Mouse (Mus musculus): Measurements from ENCODE around the gene Dtx3.

Dtx3 gene

DNA sequence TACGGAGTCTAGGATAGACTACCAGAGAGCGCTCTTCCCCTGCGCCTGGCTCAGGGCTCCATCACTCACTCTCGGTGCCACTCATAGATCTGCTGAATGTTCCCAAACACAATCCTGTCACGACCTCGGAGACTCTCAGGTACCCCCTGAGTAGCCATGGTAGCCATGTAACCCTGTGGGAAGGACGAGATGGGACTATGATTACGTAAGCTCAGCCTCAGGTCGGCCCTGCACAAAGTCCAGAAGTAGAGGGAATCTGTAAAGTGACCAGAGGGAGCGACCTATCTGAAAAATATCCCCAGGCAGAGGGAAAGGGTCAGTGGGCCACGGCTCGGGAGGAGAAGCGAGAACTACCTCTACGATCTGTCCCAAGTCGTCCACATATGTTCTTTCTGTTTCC is 10.0 kb downstream of the Dtx3 start:
- DNase-seq (ENCODE audit: low spot score), result no peak

DNA sequence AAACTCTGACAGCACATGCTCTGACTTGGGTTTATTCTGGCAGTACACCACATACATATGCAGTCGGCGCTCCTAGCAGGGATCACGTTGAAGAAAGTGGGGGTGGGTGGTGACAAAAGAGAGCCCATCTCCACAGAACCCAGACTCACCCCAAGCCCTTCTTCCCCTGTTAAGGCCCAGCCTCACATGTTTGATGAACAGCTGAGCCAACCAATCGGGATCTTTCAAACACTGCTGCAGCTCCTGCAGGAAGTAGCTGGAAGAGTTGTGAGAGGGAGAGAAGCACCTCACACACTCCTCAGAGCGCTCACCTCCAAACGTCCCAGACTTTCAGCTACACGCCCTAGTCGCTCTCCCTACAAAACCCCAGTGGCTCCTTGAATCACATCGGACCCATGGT is 10.4 kb downstream of the Dtx3 start:
- no peak for DNase-seq (ENCODE audit: low spot score)

DNA sequence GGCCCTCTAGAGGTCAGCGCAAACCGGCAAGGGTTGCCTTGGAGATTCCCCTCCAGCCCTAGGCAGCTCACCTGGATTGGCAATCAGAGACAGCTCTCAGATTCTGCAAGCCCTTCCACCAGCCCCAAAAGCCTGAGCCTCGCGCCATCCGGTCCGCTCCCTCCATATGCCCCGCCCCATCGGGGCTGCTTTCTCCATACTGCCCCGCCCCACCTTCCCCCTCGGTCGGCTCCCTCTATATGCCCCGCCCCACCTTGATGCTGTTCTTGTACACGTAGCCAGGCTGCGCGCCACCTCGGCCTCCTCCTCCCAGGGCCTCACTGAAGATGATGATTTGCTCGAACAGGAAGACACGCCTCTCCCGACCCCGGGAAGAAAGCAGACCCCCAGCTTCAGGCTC is 11.8 kb downstream of the Dtx3 start:
- peak; percentile 14 for DNase-seq (ENCODE audit: low spot score)

DNA sequence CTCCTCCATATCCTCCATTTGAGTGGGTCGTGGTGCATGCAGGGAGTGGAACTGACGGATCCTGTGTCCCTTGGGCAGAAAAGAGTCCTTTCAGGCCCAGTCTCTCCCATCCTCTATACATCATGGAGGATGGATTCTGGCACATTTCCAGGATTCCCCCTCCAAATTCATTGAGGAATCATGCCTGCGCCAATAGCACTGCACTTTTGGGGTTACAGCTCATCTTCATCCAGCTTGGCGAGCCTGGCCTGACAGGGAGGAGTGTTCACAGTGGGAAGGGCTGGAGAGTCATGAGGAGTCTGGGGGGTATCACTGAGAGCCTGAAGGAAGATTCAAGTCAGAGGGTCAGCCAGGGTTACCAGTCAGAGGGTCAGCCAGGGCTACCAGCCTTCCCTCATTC is 12.9 kb downstream of the Dtx3 start:
- DNase-seq (ENCODE audit: low spot score), result no peak

DNA sequence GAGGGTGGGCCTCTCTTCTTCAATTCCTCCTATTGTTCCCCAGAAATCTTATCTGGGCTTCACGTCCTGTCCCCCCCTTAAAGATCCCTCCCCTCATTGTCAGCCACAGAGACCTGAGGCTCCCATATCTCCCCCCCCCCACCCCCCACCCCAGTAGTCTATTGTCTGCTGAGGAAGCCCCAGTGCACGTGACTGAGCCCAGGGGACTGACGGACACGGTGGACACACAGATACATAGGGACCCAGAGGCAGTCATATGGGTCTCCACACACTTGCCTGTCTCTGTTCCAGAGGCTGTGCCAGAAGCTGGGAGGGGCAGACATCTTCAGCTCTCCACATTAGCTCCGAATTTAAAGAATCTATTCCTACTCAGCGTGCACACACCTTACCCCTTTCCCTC is 14.0 kb downstream of the Dtx3 start:
- no peak for DNase-seq (ENCODE audit: low spot score)

DNA sequence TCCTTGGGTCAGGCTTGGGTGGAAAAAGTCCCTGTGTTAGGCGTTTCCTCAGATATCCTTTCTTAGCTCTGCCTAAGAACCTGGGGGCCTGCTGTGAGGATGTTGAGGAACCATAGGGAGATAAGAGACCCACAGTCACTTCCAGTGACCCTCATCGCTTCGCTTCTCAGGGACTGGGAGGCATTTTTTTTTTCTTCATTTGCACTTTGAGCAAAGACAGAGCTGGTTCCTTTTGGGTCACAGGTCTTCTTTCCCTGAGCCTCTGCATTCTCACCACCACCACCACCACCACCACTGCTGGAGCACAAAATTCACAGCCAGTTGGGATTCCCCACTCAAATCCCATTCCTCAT is 14.9 kb downstream of the Dtx3 start:
- DNase-seq (ENCODE audit: low spot score), result no peak

DNA sequence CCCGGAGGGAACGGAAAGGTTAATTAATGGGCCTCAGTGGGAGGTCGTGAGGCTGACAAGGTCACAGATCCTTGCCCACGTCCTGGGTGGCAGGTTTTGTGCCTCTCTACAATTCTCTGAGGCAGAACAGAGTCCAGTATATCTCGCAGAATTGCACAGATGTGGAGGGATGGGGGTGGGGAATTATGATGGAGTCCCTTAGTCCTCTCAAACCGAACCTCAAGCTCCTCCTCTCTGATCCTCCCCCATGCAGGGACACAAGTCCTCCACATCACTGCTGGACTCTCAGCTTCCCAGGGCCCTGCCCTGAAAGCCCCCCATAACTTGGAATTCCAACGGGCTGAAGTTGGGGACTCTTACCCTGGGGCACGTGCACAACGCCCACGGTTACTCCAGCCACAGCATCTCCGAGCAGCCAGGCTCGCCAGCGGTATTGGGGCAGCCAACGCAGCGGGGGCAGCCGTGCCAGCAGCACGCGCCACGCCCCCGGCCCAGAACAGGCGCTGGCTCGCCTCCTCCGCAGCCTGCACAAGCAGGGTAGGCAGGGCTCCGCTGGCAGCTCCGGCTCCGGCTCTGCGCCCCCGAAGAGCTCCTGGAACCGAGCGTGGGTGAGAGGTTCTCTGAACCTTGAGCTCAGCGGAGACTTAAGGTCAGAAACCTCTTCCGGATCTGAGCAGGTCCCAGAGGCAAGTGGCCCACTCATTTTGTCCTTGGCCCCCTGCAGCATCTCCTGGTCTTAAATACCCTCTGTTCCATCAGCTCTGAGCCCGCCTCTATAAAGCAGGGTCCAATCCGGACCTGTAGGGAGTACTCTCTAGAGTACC is 15.4 kb downstream of the Dtx3 start, which contains the start of gene Slc26a10:
Gene Slc26a10, minus strand, starts transcription at position 775 of the 824 bp plus-strand sequence.
- peak; percentile 9 for DNase-seq (ENCODE audit: low spot score)

DNA sequence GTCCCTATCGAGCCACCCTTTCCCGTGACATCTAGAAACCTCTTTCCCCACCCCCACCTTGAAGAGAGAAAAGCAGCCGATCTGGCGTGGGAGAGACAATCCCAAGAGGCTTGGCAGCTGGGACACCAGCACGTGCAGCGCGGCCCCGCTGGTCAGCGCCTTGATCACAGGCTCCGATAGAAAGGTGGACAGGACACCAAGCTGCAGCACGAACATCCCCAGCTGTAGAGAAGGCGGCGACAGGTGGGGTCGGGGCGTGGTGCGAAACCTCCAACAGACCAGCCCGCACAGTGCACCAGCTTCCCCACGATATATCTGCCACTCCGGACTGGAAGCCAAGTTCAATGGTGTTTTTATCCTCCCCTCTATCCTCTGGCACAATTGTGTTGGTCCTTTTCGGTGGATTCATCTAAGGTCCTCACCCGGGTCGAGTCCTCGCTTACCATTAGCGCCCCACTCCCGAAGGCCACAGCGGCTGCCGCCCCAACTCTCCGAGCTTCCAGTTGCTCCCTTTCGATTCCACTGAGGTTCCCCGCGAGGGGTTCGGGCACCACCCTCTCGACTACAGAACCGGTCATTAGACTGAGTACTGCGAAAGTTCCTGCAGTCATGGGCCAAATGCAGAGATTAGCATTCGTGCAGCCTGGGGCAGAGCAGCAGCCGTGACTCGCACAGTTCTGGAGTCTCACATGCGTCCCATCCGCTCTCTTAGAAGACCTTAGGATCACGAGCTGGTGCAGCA is 17.1 kb downstream of the Dtx3 start:
- DNase-seq (ENCODE audit: low spot score), result peak; percentile 16

DNA sequence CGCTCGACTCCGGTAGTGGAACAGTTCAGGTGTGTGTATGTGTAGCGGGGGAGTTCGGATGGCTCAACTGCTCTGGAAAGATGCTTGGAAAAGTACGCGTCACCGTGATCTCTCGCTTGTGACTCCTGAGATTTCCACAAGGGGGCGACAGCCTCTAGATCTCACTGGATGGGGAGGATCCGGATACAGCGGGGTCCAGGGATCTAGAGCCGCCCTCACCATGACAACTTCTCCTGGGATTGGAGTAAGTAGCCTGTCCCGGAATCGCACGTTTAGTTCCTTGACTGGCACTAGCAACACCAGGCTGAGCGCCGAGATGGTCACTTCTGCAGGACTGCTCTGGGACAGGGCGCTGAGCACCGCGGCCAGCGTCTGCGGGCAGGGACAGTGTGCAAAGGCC is 17.8 kb downstream of the Dtx3 start:
- peak; percentile 62 for DNase-seq (ENCODE audit: low spot score)

DNA sequence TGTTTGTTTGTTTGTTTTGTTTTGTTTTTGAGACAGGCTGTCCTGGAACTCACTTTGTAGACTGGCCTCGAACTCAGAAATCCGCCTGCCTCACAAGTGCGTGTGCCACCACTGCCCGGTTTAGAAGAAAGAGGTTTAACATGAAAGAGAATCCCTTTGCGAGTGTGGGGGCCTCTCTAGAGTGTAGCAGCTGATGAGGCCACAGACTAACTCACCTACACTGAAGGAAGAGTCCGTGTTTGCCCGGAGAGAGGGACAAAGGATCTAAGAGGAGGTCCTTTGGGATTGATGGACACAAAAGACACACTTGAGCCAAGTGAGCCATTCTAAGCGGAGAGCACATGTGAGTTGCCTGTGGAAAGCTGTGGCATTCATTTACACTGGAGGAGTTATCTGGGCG is 18.3 kb downstream of the Dtx3 start:
- no peak for DNase-seq (ENCODE audit: low spot score)

DNA sequence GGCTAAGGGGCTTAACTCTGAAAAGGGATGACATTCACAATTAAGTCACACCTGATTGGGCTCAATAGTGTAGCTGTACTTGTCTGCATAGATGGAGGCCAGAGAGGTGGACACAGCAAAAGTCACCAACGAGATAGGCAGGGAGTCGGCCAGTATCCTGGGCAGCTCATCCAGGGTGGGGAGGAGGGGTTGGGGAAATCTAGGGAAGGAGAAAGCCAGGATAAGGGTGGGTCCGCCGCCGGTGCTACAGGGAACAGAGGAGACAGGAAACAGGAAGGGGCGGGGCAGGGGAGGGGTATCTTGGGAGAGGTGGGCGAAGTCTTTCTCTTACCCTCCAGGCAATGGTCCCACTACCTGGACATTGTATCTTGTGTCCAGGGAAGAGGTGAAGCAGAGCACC is 18.8 kb downstream of the Dtx3 start:
- no peak for DNase-seq (ENCODE audit: low spot score)

DNA sequence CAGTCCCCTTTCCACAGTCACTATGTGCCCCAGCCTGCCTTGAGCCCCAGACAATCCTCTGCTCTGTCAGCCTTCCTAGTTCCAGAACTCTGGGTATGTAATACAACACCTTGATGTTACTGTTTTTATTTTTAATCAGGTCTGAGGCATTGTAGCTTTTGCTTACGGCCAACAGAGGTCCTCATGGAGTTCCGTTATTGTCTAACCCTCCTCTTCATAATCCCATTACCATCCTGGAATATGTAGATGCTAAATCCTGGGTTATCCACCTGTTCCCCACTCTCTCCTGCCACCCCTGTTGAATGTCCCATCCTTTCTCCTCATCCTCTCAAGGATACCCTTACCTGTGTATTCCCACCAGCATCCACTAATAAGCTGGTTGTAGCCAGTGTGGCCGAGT is 19.3 kb downstream of the Dtx3 start:
- DNase-seq (ENCODE audit: low spot score), result no peak

DNA sequence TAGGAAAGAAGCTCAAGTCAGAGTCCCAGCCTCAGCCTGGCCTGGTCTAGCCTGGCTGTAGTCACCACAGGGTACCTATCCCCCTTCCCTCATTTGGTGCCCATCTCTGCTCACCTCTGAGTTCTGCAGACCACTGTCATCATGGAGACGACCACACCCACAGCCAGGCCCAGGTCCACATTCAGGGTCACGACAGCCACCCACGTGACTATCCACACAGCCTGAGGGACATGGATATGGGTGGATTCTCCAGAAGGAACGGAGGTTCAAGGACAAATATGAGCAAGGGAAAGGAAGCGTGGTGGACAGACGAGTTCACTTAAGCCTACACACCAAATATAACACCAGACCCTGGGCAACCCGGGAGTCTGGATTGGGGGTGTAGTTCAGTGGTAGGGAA is 21.4 kb downstream of the Dtx3 start:
- DNase-seq (ENCODE audit: low spot score), result no peak

DNA sequence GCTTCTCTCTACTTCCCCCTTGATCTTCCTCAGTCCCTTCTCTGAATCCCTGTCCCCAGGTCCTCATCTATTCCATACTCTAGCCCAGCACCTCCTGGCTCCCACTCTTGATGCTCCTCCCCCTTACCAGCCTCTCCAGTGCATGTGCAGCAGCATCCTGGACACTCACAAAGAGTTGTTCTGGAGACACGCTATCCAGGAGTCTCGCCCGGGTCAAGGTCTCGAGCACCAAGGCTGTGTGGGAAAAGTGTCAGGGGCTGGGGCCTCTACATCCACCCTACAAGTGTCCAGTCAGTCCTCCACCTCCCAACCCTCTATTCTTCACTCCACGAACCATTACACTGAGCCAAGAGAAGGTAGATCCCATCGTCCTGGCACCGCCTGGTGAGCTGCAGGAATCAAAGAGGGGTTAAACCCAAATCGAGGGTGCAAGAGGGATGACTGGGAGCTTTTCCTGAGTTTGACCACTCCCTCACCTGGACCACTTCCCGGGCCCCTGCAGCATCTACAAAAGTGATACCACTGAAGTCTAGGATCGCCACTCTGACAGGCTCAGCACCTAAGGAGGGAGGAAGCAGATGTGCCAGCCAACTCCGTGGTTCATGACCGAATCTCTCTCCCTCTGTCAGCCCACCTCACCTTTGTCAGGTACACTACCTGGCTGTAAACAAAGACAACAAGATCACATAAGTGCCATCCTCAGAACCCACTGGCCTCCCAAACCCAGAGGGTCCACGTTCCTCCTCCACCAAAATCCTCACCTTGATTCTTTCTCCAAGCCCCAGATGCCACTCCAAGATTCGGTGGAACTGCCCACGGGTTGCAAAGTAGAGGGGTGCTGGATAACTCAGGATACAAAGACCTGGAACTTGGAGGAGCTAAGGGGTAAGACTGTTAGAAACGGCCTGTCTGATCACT is 22.1 kb downstream of the Dtx3 start:
- no peak for DNase-seq (ENCODE audit: low spot score)

DNA sequence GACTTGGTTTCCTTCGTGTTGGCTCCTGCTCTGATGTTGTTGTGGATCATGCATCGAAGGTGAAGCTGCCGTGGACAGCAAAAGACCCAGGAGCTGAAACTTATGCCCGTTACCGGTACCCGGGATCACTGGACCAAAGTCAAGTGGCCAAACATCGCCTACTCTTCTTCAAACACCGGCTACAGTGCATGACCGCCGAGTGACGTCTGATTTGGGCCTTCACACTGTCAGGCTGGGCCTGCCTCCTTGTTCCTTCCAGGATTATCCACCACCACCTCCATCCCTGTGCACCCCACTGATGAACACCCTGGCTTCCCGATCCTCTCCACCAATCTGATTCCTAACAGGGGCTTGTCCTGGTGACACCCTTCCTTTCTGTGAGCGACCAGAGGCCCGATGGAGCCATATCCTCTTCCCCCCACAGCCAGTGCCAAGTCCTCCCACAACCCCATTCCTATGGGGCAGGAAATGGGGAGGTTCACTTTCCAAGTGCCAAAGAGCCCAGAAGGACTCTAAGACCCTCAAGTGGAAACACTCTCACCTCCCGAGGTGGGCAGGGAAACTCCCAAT is 23.8 kb downstream of the Dtx3 start:
- peak; percentile 7 for DNase-seq (ENCODE audit: low spot score)

DNA sequence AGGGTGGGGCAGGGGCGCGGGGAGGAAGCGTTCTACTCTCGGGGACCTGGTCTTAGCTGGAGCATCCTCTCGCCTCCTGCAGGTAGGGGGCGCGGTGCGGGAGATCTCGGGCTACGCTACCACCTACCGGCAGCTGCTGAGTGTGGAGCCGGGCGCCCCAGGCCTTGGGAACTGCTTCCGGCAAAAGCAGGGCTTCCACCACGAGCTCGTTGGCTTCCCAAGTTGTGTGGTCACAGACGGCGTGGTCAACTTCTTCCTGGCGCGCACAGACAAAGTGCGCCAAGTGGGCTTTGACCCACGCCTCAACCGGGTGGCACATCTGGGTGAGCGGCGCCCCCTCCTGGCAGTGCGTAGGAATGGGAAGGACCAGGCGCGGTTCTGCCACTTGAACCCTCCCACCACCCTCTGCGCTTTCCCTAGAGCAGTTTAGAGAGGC is 24.7 kb downstream of the Dtx3 start:
- peak; percentile 80 for DNase-seq (ENCODE audit: low spot score)

DNA sequence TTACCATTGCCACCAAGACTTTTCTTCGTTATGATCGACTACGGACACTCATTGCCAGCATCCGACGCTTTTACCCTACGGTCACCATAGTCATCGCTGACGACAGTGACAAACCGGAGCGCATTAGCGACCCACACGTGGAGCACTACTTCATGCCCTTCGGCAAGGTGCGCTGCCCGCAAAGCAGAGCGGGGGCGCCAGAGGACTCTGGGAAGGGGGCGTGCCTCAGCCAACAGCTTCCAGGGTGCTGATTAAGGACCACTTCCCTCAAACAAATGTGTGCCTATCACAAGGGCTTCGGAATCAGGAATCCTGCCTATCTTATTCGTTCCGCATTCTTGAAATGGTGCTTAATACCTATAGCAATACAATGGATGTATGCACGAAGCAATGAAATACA is 25.5 kb downstream of the Dtx3 start:
- DNase-seq (ENCODE audit: low spot score), result peak; percentile 43

DNA sequence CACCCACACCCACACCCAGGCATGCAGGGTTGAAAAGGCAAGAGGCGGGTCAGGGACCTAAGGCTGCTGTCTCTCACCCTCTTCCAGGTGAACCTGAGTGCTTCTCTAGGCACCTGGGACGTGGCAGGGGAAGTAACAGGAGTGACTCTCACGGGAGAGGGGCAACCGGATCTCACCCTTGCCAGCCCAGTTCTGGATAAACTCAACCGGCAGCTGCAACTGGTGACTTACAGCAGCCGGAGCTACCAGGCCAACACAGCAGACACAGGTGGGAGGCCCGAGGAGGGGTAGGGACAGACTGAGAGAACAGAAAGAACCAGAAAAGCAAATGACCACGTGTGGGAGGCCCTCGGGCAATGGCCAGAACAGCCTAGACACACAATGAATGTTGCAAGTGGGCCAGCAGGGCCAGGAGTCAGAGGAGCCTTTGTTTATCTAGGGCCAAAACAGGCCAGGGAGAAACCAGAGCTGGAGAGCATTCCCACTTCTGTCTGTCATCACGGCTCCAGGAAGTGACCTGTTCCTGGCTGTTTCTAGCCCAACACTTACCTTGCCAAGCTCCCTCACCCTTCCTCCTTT is 27.8 kb downstream of the Dtx3 start:
- DNase-seq (ENCODE audit: low spot score), result peak; percentile 87

DNA sequence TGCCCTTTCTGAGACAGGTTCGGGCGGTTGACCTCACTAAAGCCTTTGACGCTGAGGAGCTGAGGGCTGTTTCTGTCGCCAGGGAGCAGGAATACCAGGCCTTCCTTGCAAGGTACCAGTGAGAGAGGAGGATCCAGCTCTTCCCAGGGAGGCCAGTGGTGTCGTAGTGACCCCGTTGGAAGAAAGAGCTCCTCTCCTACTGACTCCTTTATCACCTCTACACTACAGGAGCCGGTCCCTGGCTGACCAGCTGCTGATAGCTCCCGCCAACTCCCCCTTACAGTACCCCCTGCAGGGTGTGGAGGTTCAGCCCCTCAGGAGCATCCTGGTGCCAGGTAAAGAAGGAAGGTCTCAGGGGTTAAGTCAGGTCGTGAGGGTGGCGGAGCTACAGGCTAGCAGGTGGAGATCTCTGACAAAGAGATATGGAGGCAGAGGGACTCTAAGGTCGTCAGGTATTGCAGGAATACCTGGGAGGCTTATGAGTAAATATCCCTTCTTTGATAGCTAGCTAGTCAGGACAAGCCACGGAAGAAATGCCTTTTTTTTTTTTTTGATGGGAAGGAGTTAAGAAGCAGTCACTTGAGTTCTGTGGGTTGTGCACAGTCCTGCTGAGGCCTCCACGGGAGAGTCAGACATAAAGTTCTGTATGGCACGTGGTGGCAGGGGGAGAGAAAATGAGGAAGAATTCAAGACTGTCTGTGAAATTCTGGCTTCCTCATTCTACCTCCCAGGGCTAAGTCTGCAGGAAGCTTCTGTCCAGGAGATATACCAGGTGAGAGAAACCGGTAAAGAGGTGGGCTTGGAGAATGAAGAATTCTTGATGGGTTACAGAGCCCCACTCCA is 28.5 kb downstream of the Dtx3 start:
- DNase-seq (ENCODE audit: low spot score), result peak; percentile 12

DNA sequence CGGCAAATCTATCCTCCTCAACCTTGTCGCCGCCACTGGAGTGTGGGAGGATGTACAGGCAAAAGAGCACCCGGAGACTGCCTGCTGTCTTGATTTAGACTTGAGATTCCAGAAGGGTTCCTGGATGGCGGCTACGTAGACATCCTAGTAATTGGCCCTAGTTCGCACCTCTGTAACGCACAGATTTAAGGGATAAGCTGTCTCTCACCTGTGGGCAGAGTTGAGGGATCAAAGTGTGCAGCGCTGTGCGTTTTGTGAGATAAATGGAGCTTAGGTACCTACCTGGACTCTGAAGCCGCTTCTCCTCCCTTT is 29.2 kb downstream of the Dtx3 start:
- DNase-seq (ENCODE audit: low spot score), result no peak
